Mouse (Mus musculus): ENCODE data around the gene Chuk.

DNA sequence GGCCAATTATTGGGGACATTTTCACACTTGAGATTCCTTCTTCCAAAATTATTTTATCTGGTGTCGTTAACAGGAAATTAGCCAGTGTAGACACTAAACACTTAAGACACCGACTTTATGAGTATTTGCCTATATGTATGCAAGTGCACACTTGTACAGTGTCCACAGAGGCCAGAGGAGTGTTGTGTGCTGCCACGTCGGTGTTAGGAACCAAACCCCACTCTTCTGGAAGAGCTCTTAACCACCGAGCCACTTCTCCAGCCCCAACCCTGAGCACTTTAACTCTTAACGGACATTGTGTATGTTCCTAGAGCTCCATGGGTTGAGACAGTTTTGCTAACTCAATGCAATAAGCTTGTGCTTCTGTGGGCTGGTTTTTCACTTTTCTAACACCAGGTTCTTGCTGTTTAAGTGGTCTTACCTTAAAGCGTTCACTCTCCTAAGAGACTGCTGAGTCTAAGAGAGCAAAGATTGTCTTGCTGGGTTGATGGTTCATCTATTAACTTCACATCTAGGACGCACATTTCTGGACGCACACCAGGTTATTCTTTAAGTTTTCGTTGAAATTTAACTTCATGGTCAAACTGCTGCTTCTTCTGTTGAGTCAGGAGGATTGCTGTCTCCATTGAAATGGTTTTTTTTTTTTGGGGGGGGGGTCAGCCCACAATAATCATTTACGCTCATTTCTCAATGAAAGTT, 75.1 kb downstream of the Chuk start:
- TF ChIP-seq ZC3H11A (IDR thresholded peaks at IDR 0.05; ENCODE audit: borderline replicate concordance, low read depth, low read length) (no peak), MAFK (IDR thresholded peaks at IDR 0.05; ENCODE audit: insufficient read depth, low read depth, low read length) (no peak), HCFC1 (IDR thresholded peaks at IDR 0.05; ENCODE audit: borderline replicate concordance, insufficient read depth, low read length) (no peak)
